Mouse (Mus musculus) frontal cortex, postnatal 36 days (tissue): ENCODE results near the gene Ipo13.

Experiments
- DNase-seq, 2 experiments: peaks; one replicate each; pipeline ENCODE4 v3.0.0; 2022; ENCODE audit warnings: low spot score in 2 of 2

The Ipo13 gene

DNA sequence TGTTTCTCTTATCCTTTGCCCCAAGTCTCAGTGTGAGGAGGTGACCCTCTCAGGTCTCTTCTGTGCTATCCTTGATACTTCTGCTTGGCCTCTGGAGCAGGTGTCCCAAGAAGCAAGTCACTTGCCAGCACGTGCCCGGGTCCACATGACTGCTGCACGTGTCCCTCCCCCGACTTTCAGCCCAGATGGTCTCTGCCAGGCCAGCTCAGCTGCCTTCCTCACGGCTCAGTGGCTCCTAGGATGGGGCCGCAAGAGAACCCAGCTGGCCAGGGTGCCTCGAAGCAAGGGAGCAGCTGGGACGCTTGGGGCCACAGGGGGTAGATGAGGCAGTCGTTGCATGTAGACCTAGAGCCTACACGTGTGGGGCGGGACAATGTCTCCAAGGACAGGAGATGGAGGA, 69.5 kb downstream of the Ipo13 start:
- no peak for DNase-seq
